Mouse (Mus musculus): ENCODE measurements at regions not wholly inside any gene's neighbourhood (a gene's known extent, or its start where the extent isn't known, plus 50 kb on each side); places are given as distances from the start of the nearest gene placed in this dataset.

DNA sequence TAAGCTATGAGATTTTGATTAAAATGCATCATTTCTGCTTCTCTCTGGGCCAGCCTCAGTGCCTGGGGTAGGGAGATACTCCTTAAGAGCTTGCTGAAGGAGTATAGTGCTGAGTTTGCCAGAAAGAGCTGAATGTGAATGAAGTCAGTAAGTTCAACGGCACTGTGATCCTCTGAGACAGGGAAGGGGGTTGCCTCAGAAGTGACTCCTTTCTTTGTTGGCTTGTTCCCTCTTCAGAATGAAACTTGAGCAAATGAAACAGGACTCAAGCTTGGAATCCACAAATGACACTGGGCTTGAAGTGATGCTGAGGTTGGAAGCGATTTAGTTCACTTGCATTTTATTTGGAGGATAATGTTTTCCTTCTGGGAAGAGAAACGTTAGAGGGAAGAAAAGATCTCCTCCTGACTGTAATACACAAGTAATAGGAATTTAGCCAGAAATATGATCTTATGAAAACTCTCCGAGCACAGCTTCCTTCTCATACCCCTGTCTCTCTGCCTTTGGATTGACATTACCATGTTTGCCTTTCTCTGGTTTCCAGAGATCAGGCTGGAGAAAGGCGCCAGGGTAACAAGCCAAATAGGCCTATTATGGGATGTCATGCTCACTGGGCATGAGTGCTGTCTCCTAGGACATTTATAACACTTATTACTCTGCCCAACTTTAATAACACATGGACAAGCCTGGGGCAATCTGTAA, 77.0 kb upstream of the Ubash3b start:
- TF ChIP-seq CTCF (IDR thresholded peaks at IDR 0.05; ENCODE audit: control insufficient read depth, insufficient read depth, low read length) (no peak), POLR2A (IDR thresholded peaks at IDR 0.05; ENCODE audit: borderline replicate concordance, control insufficient read depth, low read depth, low read length) (no peak)
